Mouse (Mus musculus) cerebellum, adult 8-10 months (tissue): ENCODE results near the gene Zfp366.
A peak's percentile ranks its signal among the peaks of the same experiment; 100 is the strongest.
"Not testable (repeated sequence)": the region's sequence is repeated elsewhere in the genome, so short reads cannot be mapped to it uniquely, and the experiment has no call there.

Experiments used
- DNase-seq: peaks from one replicate; pipeline ENCODE4 v3.0.0; 2022

Gene Zfp366

GRCm38 (mm10) chr13:99184155-99184886, at the start of gene Zfp366:
Gene Zfp366, plus strand, starts transcription at chr13:99184823.
- no peak for DNase-seq

- DNase-seq, result no peak
Observed at GRCm38 (mm10) chr13:99138351-99139255, 46.0 kb upstream of the Zfp366 start.

DNA sequence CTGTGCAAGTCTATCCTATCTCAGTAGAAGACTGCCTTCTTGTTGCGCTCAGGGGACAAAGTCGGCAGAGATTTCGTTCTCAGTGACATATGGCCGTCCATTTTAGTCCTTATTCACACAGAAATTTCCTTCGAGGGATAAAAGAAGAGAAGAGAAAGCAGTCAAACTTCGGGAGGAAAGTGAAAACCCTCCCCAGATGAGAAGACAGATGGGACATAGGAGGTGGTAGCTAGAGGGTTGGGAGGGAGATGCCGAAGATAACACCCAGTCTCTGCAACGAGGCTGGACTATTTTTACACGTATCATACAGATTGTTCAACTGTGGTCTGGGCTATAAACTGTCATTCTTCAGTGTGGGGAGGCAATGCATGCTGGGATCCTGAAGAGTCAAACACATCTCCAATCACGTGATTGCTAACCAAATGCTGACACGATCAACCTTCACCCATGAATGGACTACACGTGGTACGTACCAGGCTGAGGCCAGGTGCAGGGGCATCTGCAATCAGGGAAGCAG, 38.2 kb upstream of the Zfp366 start:
- no peak for DNase-seq

- no peak for DNase-seq
Observed at GRCm38 (mm10) chr13:99147645-99148111, 36.9 kb upstream of the Zfp366 start.

- no peak for DNase-seq
Observed at GRCm38 (mm10) chr13:99149551-99150305, 34.9 kb upstream of the Zfp366 start.

DNA sequence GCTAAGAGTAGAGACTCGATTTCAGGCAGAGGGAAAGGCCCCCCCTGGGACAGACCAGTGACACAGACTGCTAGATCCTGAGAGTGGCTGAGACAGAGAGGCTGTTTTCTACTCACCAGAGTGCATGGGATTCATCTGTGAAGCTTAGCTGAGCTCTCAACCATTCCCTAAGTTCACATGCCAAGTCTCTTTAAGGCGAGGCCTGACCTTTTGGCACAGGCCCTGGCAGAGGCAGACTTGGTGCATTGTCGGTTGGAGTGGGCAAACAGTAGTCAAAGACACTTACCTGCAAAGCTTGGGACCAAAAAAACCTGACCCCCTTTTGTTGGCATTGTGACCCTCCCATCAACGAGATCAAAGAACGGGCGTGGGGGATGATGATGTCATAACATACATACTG, 34.0 kb upstream of the Zfp366 start:
- DNase-seq, result no peak

DNA sequence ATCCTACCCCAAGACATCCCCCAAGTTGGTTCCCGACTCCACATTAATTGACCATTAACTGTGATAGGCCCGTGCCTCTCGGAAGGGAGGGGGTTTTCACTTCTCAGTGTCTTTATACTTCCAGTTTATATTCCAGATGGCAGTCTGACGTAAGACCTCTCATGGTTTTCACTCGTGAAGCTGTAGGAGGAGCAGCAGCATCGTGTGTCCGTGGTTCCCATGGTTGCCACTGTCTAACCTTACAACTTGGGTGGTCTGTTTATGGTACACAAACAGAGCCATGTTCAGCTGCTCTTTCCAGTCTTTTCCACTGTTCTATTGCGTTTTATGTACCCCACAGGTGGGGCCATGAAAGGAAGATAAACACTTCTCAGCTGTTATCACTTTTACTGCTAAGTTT, 33.5 kb upstream of the Zfp366 start:
- no peak for DNase-seq

DNA sequence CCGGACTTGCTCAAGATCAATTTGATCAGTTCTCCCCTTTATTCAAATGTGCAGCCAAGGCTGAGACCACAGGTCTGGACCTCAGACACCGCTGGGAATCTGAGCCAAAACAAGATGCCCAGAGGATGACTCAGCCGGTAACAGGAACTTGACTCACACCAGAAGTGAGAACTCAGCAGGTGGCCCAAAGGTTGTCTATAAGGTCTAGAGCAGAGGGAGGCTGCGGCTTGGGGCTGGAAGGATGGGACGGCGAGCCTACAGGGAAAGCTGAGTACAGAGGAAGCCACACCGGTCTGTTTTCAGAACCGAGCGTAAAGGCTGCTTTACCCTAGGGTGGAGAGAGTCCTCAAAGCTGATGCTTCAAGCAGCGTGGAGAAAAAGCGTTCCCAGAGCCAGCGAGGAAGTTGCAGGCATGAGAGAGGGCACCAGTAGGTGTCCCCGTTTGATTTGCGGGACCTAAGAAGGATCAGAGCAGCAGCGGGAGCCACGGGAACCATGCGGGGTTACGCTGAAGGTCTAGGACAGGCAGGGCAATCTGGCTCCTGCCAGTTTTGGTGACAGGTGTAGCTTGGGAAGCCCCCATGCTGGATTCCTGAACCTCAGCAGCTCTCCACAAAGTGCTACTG, 32.2 kb upstream of the Zfp366 start:
- DNase-seq, result peak; percentile 7

GRCm38 (mm10) chr13:99157709-99158108, 26.9 kb upstream of the Zfp366 start:
- DNase-seq, result no peak

GRCm38 (mm10) chr13:99158773-99159172, 25.9 kb upstream of the Zfp366 start:
- no peak for DNase-seq

GRCm38 (mm10) chr13:99163071-99163470, 21.6 kb upstream of the Zfp366 start:
- DNase-seq, result no peak

- no peak for DNase-seq
Observed at GRCm38 (mm10) chr13:99163521-99164359, 20.9 kb upstream of the Zfp366 start.

- DNase-seq, result no peak
Observed at GRCm38 (mm10) chr13:99164360-99164759, 20.3 kb upstream of the Zfp366 start.

GRCm38 (mm10) chr13:99169401-99169800, 15.2 kb upstream of the Zfp366 start:
- no peak for DNase-seq

GRCm38 (mm10) chr13:99170337-99170736, 14.3 kb upstream of the Zfp366 start:
- no peak for DNase-seq

DNA sequence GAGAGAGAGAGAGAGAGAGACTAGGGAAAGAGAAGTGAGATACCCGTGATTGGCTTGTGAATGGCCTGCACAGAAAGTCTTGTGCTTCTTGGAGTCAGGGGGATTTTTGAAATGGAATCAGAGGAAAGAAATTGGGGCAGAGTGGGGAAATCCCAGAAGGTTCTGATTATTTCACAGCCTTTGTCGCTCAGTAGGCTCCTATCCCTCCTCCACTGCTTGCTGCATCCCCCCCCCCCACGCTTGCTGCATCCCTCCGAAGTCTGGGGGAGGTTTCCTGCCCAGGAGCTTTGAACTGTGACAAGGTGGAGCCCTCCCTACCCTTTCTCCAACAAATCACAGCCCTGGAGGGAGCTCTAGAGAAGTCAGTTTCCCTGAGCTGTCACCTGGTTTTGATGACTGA, 10.8 kb upstream of the Zfp366 start:
- DNase-seq, result no peak

DNA sequence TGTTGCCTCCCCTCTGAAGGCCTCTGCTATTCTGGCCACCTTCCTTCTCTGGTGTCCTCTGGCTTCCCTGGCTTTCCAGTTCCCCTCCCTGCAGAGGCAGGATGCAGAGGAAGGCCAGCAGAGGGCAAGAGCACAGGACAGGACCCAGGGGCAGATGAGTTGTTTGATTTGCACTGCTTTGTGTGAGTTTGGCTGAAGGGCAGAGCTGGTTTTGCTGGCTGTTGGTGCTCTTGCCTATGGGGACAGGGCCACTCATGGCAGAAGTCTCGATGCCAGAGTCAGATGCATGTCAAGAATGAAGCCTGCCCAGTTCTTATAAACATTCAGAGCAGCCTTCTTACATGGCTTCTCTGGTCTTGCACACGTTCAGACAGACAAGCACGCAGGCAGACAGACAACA, 1.8 kb upstream of the Zfp366 start:
- not testable (repeated sequence) for DNase-seq

GRCm38 (mm10) chr13:99183257-99183895, 1.2 kb upstream of the Zfp366 start:
- DNase-seq, result no peak

GRCm38 (mm10) chr13:99185573-99185972, 950 bp downstream of the Zfp366 start:
- no peak for DNase-seq

GRCm38 (mm10) chr13:99186138-99186853, 1.7 kb downstream of the Zfp366 start:
- no peak for DNase-seq
